Mouse (Mus musculus): ENCODE results near the gene Adcy10. TPM values are rescaled to one million over a fixed set of nuclear protein-coding genes. Genes with fewer than 3 reads are reported as not detected.

The Adcy10 gene
- polyA plus RNA-seq, 1 experiment from 2014 or later = 0.08 TPM

GRCm38 (mm10) chr1:165462861-165463260 is 22.1 kb upstream of the Adcy10 start:
- Histone ChIP-seq H3K27ac (replicated peaks) (no peak overlapping the region), H3K9me3 (replicated peaks) (no peaks in the 10 kb centered on the region), H3K36me3 (replicated peaks) (no peaks in the 10 kb centered on the region), H3K27me3 (no peaks in the 10 kb centered on the region), H3K4me2 (peak overlapping the region; percentile 55), H3K9ac (no peak overlapping the region), H3K4me1 (replicated peaks) (peaks cover 30% of the 10 kb centered on the region), H3K4me3 (replicated peaks) (peak overlapping the region; percentile 39)
- ATAC-seq (ENCODE audit: insufficient read depth) = no peak
- WGBS (ENCODE audit: insufficient replicate concordance) = 65% methylated on average over 1 of the region's 1 CpGs

GRCm38 (mm10) chr1:165464574-165464973 is 20.4 kb upstream of the Adcy10 start:
- no peak overlapping the region for H3K4me3 ChIP-seq (replicated peaks)
- H3K36me3 ChIP-seq (replicated peaks) = no peaks in the 10 kb centered on the region
- no peak overlapping the region for H3K4me2 ChIP-seq
- no peak overlapping the region for H3K27ac ChIP-seq (replicated peaks)
- 68% methylated on average over 3 of the region's 3 CpGs for WGBS (ENCODE audit: insufficient replicate concordance)
- H3K27me3 ChIP-seq = no peaks in the 10 kb centered on the region
- peaks cover 25% of the 10 kb centered on the region for H3K4me1 ChIP-seq (replicated peaks)
- no peaks in the 10 kb centered on the region for H3K9me3 ChIP-seq (replicated peaks)
- H3K9ac ChIP-seq = no peak overlapping the region
- ATAC-seq (ENCODE audit: insufficient read depth) = no peak

- Histone ChIP-seq H3K4me2 (0 out of 2 replicates have a peak overlapping the region, but pooled peaks have one; percentile 5), H3K36me3 (replicated peaks) (no peaks in the 10 kb centered on the region), H3K4me3 (replicated peaks) (no peak overlapping the region), H3K4me1 (replicated peaks) (peaks cover 13% of the 10 kb centered on the region), H3K9ac (no peak overlapping the region), H3K9me3 (replicated peaks) (no peaks in the 10 kb centered on the region), H3K27me3 (no peaks in the 10 kb centered on the region), H3K27ac (replicated peaks) (no peak overlapping the region)
- ATAC-seq (ENCODE audit: insufficient read depth) = no peak
Observed at GRCm38 (mm10) chr1:165468971-165469370, 16.0 kb upstream of the Adcy10 start.

GRCm38 (mm10) chr1:165469717-165470116 is 15.3 kb upstream of the Adcy10 start:
- ATAC-seq (ENCODE audit: insufficient read depth) = no peak

GRCm38 (mm10) chr1:165471490-165471889 is 13.5 kb upstream of the Adcy10 start:
- Histone ChIP-seq H3K4me3 (replicated peaks) (no peak overlapping the region), H3K4me2 (no peak overlapping the region), H3K9ac (no peak overlapping the region), H3K4me1 (replicated peaks) (peaks cover 9% of the 10 kb centered on the region), H3K9me3 (replicated peaks) (no peaks in the 10 kb centered on the region), H3K36me3 (replicated peaks) (no peaks in the 10 kb centered on the region), H3K27me3 (no peaks in the 10 kb centered on the region), H3K27ac (replicated peaks) (no peak overlapping the region)
- ATAC-seq (ENCODE audit: insufficient read depth) = no peak
- WGBS (ENCODE audit: insufficient replicate concordance) = 19% methylated on average over 1 of the region's 1 CpGs

More at GRCm38 (mm10) chr1:165469717-165470116, 15.3 kb upstream of the Adcy10 start:
- Histone ChIP-seq H3K4me3 (replicated peaks) (no peak overlapping the region), H3K27me3 (no peaks in the 10 kb centered on the region), H3K4me1 (replicated peaks) (peaks cover 13% of the 10 kb centered on the region), H3K27ac (replicated peaks) (peak overlapping the region; percentile 29; the same call in 1 of the 2 replicates), H3K4me2 (no peak overlapping the region), H3K36me3 (replicated peaks) (no peaks in the 10 kb centered on the region), H3K9me3 (replicated peaks) (no peaks in the 10 kb centered on the region), H3K9ac (no peak overlapping the region)

GRCm38 (mm10) chr1:165486108-165486507 is 1.1 kb downstream of the Adcy10 start:
- Histone ChIP-seq H3K9me3 (replicated peaks) (no peaks in the 10 kb centered on the region), H3K4me3 (replicated peaks) (no peak overlapping the region), H3K9ac (no peak overlapping the region), H3K36me3 (replicated peaks) (peaks cover 11% of the 10 kb centered on the region), H3K4me1 (replicated peaks) (peaks cover 9% of the 10 kb centered on the region; the same call in 1 of the 2 replicates), H3K27me3 (no peaks in the 10 kb centered on the region), H3K27ac (replicated peaks) (no peak overlapping the region), H3K4me2 (no peak overlapping the region)
- WGBS (ENCODE audit: insufficient replicate concordance) = 66% methylated on average over 2 of the region's 2 CpGs
- no peak for ATAC-seq (ENCODE audit: insufficient read depth)

- Histone ChIP-seq H3K4me2 (no peak overlapping the region), H3K27me3 (no peaks in the 10 kb centered on the region), H3K9me3 (replicated peaks) (no peaks in the 10 kb centered on the region), H3K4me3 (replicated peaks) (no peak overlapping the region), H3K36me3 (replicated peaks) (no peaks in the 10 kb centered on the region), H3K27ac (replicated peaks) (no peak overlapping the region), H3K9ac (no peak overlapping the region), H3K4me1 (replicated peaks) (peaks cover 9% of the 10 kb centered on the region; the same call in 1 of the 2 replicates)
- WGBS (ENCODE audit: insufficient replicate concordance) = 42% methylated on average over 4 of the region's 4 CpGs
- ATAC-seq (ENCODE audit: insufficient read depth) = no peak
Observed at GRCm38 (mm10) chr1:165489197-165489596, 4.2 kb downstream of the Adcy10 start.

GRCm38 (mm10) chr1:165498856-165499255 is 13.9 kb downstream of the Adcy10 start:
- no peak for ATAC-seq (ENCODE audit: insufficient read depth)
- H3K36me3 ChIP-seq (replicated peaks) = no peaks in the 10 kb centered on the region
- no peak overlapping the region for H3K4me2 ChIP-seq
- no peak overlapping the region for H3K4me3 ChIP-seq (replicated peaks)
- H3K27ac ChIP-seq (replicated peaks) = no peak overlapping the region
- no peak overlapping the region for H3K9ac ChIP-seq
- H3K9me3 ChIP-seq (replicated peaks) = no peaks in the 10 kb centered on the region
- no peaks in the 10 kb centered on the region for H3K4me1 ChIP-seq (replicated peaks)
- WGBS (ENCODE audit: insufficient replicate concordance) = 41% methylated on average over 3 of the region's 3 CpGs
- no peaks in the 10 kb centered on the region for H3K27me3 ChIP-seq

- H3K4me3 ChIP-seq (replicated peaks) = no peak overlapping the region; the same call in 1 of the 2 replicates
- H3K4me2 ChIP-seq = peak overlapping the region; percentile 1
- H3K27me3 ChIP-seq = no peaks in the 10 kb centered on the region
- no peaks in the 10 kb centered on the region for H3K4me1 ChIP-seq (replicated peaks)
- no peaks in the 10 kb centered on the region for H3K9me3 ChIP-seq (replicated peaks)
- H3K27ac ChIP-seq (replicated peaks) = no peak overlapping the region
- H3K9ac ChIP-seq = no peak overlapping the region
- H3K36me3 ChIP-seq (replicated peaks) = no peaks in the 10 kb centered on the region
- ATAC-seq (ENCODE audit: insufficient read depth) = peak; percentile 47; the same call in 1 of the 2 replicates
- WGBS (ENCODE audit: insufficient replicate concordance) = 40% methylated on average over 10 of the region's 10 CpGs
Observed at GRCm38 (mm10) chr1:165503307-165504024, 18.5 kb downstream of the Adcy10 start.

GRCm38 (mm10) chr1:165506303-165506702 is 21.3 kb downstream of the Adcy10 start:
- Histone ChIP-seq H3K4me2 (no peak overlapping the region), H3K9ac (no peak overlapping the region), H3K4me3 (replicated peaks) (no peak overlapping the region), H3K27me3 (no peaks in the 10 kb centered on the region), H3K4me1 (replicated peaks) (no peaks in the 10 kb centered on the region), H3K9me3 (replicated peaks) (no peaks in the 10 kb centered on the region), H3K36me3 (replicated peaks) (no peaks in the 10 kb centered on the region), H3K27ac (replicated peaks) (no peak overlapping the region)
- ATAC-seq (ENCODE audit: insufficient read depth) = no peak
- WGBS (ENCODE audit: insufficient replicate concordance) = 55% methylated on average over 6 of the region's 6 CpGs

- Histone ChIP-seq H3K4me3 (replicated peaks) (no peak overlapping the region), H3K36me3 (replicated peaks) (no peaks in the 10 kb centered on the region), H3K27ac (replicated peaks) (no peak overlapping the region), H3K9ac (no peak overlapping the region), H3K4me1 (replicated peaks) (no peaks in the 10 kb centered on the region), H3K4me2 (no peak overlapping the region), H3K9me3 (replicated peaks) (no peaks in the 10 kb centered on the region), H3K27me3 (no peaks in the 10 kb centered on the region)
- ATAC-seq (ENCODE audit: insufficient read depth) = no peak
- 78% methylated on average over 6 of the region's 6 CpGs for WGBS (ENCODE audit: insufficient replicate concordance)
Observed at GRCm38 (mm10) chr1:165510161-165510560, 25.2 kb downstream of the Adcy10 start.

GRCm38 (mm10) chr1:165520716-165521115 is 35.7 kb downstream of the Adcy10 start:
- no peaks in the 10 kb centered on the region for H3K4me1 ChIP-seq (replicated peaks)
- H3K9ac ChIP-seq = no peak overlapping the region
- no peak overlapping the region for H3K4me3 ChIP-seq (replicated peaks)
- no peaks in the 10 kb centered on the region for H3K36me3 ChIP-seq (replicated peaks)
- no peaks in the 10 kb centered on the region for H3K9me3 ChIP-seq (replicated peaks)
- H3K4me2 ChIP-seq = no peak overlapping the region
- ATAC-seq (ENCODE audit: insufficient read depth) = no peak
- H3K27ac ChIP-seq (replicated peaks) = no peak overlapping the region
- H3K27me3 ChIP-seq = no peaks in the 10 kb centered on the region
- WGBS (ENCODE audit: insufficient replicate concordance) = 65% methylated on average over 7 of the region's 7 CpGs

Data from liver, embryonic 15.5 days (tissue).